Mouse (Mus musculus): ENCODE results near the gene Phf24.

GRCm38 (mm10) chr4:42886926-42887325 lies 29.5 kb upstream of the Phf24 start:
- TF ChIP-seq CTCF (IDR thresholded peaks at IDR 0.05; ENCODE audit: insufficient read depth, low read length) (no peak), POLR2A (IDR thresholded peaks at IDR 0.05; ENCODE audit: borderline replicate concordance, extremely low read depth, low read depth, low read length) (no peak)

Data from lung, adult 2 months (tissue).